Mouse (Mus musculus) ES-Bruce4 (cell line): ENCODE measurements around the gene Nat8f5.

Experiments used
- CTCF ChIP-seq: IDR thresholded peaks from one replicate; pipeline ENCODE4 v1.8.1; 2011; ENCODE audit warnings: low read depth, low read length
- EP300 ChIP-seq: IDR thresholded peaks from 2 replicates; pipeline ENCODE4 v1.6.1; 2011; ENCODE audit warnings: low read depth, low read length; ENCODE audit not compliant: insufficient read depth
- POLR2A ChIP-seq: IDR thresholded peaks from one replicate; pipeline ENCODE4 v1.8.1; 2011; ENCODE audit warnings: low read length; ENCODE audit not compliant: insufficient read depth

GRCm38 (mm10) chr6:85839982-85840381, 19.2 kb upstream of the Nat8f5 start:
- no peak for TF ChIP-seq CTCF
- no peak for TF ChIP-seq POLR2A
- no peak for TF ChIP-seq EP300
